Mouse (Mus musculus) kidney, adult 11 months (tissue): ENCODE measurements around the gene Prkar1b.

Experiments used
- DNase-seq: peaks from one replicate; pipeline ENCODE4 v3.0.0; 2022

The Prkar1b gene

DNA sequence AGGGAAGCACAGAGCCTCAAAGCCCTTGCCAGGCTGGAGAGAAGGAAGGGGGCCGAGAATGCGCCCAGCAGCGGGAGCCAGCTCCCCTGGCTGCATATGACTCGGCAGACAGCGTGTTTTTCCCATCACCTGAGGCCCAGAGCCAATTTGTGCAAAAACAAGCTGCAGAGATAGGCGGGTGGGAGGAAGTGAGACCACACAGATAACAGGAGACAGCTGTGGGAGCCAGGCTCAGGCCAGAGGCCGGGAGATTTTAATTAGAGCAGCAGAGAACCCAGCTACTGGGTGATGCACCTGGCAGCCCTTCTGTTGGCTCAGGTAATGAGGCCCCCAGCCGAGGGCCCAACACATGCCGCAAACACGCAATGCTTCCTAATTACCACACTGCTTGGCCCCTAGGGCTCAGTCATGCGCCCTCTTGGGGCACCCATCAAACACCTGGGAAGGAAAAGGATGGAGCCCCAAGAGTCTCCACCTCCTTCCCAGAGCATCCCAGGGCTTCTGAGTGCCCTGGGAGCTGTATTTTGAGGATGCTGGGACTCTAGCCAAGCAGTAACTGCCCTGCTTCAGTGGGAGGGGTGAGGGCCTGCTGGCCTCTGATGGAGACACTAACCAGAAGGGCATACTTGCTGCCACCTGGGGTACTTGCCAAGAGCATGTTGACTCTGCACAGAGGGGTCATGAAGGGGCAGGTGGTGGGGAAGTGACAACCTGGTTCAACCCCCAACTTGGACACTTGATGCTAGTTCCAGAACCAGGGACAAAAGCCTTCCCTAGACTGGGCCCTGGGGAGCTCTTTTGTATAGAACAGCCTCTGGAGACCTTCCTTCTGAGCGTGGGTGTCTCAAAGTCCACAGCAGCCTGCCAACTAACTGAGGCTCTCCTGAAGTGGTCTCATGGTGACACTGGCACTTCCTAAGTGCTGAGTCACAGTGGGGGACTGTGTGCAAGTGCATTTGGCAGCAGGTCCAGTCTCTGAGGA lies 50.5 kb downstream of the Prkar1b start:
- no peak for DNase-seq

DNA sequence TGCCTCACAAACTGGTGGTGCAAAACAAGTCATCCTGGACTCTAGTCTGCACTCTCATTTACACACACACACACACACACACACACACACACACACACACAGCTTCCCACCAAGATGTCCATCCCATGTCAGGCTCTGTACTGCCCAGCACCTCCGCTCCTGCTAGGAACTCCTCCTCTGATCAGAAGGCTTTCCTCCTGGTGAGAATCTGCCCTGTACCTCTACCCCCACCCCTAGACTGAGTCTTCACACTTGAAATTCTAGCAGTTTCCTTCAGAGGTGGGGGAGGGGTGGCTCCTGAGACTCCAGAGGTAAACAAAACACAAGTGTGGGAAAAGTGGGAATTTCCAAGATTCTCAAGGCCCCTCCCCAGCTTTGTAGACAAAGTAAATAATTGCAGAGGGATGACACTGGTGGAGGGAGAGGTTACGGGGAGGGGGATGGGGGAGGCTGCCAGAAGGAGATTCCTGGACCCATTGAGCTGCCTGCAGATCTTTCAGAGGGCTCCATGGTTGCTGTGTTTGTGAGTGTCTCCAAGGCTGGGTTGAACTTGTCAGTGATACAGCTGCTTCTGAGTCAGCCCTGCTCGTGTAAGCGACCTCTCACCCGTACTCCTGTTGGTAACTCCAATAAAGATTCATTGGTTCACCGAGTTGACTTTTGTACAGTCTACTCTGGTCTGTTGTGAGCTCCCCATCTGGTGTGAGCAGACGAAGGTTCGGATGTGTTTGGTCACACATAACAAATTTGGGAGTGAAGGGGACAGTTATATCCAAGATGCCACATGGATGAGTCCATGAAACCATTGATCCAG lies 54.3 kb downstream of the Prkar1b start:
- no peak for DNase-seq

DNA sequence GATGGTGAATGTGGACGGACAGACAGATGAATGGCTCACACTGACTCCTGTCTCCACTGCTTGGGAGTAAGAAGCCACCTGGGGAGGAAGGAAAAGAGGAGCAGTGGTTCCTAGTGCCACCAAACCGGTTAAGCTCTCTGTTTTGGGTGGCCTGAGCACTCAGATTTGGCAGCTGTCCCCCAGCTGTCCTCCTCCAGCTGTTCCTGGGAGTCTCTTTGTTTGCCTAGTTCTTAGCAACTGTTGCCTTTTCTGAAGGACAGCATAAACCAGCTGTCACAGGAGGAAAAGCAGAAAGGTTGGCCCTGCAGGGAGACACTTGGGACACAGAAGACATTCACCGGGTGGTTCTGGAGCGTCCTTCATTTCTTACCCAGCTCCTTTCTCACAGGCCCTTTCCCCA lies 56.3 kb downstream of the Prkar1b start:
- no peak for DNase-seq

DNA sequence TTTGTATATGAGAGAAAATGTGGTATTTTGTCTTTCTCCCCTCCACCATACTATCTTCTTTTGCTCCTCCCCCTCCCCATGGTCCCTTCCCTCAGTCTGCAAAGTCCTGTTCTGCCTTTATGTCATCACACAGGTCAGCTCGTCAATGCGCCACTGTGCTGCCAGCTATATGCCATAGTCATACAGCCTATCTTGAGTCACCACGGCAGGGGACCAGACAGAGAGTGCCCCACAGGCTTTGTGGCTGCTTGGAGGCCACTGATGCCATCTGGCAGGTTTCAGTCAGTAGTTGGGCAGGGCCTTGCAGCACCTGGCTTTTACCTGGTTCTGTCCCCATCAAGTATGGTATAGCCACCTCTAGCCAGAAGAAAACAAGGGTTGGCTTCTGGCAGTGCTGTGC lies 58.1 kb downstream of the Prkar1b start:
- no peak for DNase-seq

DNA sequence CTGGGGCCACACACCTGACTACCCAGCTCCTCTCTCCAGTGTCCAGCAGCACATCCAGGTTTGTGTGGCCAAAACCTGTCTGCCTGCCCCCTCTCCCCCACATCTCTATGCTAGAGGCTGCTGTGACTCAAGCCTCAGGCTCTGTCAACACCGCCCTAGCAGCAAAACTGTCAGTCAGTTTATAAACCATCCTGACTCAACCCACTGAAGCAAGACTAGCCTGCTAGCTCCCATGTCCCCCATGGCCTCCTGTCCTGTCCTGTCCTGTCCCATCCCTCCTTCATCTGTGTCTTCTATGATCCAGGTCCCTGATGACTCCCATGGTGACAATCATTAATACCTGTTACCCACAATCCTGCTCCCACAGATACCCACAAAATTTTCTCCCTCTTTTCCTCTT lies 59.6 kb downstream of the Prkar1b start:
- no peak for DNase-seq

DNA sequence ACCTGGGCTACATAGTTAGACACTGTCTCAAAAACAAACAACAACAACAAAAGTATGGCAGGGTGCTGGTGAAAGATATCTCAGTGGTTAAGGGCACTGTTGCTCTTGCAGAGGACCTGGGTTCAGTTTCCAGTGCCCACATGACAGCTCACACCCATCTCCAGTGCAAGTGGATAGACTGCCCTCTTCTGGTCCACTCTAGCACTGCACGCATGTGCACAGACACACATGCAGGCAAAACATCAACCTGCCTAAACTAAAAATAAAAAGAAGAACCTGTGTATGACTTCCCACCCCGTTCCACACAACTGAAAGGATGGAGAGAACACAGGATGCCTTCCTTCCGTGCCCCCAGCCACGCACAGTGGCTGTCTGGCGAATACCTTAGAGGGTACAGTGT lies 61.6 kb downstream of the Prkar1b start:
- DNase-seq, result no peak

DNA sequence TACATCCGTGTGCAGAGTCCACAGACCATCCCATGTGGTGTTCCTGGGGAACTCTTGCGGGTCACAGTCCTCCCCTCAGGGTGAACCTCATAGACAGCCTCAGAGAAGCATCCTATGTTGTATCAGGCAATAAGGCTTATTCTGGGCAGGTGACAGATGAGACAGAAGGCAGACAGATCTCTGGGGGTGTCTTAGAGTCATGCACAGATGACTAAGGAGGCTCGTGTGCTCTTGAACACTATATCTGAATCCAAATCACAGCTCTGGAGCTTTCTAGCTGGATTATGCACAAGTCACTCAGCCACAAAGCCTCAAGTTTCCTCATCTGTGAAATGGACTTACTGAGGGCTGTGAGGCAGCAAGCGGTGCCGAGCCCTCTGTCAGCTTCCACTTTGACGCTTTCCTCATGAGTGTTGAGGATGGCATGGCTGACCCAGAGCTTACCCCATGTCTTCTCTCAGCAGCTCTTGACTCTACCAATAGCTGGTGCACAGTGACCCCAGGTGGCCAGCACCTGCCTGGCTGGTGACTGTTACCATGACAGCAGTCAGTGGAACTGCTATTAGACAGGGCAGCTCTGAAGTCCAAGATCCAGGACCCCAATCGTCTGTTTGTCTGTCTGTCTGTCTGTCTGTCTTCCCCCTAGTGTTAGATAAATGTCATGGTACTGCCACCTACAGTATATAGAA lies 64.8 kb downstream of the Prkar1b start:
- peak; percentile 65 for DNase-seq

DNA sequence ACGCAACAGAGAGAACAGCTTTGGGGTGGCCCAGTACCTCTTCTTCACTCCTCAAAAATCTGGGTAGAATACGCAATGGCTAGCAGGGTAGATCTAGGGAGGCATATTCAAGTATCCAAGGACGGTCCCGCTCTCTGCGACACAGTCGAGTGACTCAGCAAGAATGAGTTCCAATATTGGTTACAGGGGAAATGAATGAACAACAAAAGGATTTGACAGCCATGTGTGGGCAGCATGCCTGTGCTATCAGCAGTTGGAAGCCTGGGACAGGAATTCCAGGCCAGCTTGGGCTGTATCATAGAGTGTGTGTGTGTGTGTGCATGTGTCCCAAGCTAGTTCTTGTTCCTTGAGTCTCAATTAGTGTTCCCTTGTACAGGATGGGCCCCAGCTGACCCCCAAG lies 65.5 kb downstream of the Prkar1b start:
- no peak for DNase-seq

DNA sequence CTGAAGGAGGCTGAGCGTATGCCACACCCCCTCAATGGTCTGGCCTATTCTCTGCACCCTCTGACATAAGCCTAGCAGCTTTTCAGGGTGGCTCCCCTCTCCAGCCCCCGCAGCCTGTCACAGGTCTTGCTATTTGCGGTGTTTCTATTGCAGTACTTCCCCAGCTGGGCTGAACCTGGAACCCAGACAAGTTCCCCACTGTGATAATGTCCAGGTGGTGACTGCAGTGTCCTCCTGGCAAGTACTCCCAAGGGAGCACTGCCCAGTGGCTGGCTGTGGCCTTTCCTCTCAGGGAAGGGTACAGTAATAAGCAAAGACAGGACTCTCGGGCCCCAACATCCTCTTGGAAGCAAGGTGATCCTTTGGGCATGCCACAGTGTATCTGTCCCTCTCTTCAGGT lies 66.0 kb downstream of the Prkar1b start:
- peak; percentile 10 for DNase-seq

DNA sequence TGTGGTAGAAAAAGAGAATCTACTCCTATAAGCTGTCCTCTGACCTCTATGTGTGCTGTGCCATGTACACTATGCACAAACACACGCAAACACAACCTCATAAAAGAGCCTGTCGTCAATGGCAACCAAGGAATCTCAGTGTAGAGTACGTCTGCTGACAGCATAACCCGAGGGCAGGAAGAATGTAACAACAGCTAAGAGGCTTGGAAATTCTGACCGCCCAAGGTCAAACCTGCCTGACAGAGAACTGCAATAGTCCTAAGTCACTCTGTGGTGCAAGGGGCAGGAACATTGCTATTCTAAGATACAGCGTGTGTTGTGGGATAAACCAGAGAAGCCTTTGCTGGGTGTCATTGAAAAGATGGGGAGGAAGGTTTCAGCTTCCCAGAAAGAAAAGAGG lies 68.4 kb downstream of the Prkar1b start:
- DNase-seq, result peak; percentile 36

DNA sequence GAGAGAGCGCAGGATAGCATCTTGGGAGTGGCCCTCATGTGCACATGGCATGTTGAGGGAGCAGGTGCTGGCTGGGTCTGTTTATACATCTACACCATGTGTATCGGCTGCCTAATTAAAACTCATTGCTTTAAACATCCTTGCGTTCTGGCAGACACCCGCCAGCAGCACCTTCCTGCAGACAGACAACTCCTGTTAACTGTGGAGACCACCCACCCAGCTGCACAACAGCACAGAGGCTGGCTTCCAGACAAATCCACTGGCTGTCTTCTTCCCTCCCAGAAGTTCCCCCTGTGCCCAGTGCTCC lies 71.7 kb downstream of the Prkar1b start:
- DNase-seq, result no peak

DNA sequence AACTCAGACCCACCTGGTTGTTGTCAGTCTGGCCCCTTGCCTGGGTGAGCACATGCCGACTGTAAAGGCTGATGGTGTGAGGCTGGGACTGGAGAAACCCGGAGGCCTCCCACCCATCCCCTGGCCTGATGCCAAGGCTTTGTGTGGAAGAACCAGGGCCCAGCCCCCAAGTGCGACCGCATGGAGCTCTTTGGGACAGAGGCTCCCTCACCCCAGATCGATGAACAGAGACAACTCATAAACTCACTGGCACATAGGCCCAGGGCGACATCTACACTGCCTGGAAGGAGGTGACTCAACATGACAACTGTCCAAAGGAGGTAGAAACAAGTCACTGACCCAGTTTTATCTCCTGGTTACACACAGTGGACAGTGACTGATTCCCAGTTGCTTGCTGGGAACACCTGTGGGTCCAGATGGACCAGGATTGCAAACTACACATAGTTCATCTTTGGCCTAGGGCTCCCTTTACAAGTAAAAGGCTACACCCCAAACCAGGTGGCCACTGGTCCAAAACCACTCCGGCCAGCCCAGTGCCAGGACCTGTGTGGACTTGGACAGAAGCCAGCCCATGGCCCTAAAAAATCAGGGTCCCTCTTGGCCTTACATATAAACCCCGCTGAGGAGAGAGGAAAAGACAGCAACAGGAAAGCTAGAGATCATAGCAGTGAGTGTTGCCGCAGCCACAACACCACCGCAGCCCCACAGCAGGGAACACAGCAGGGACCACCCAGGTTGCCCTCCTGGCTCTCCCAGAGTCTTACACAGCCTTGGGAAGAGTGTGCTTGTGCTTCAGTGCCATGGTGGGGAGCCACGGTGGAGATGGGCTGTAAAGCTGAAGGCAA lies 72.3 kb downstream of the Prkar1b start:
- DNase-seq, result no peak

DNA sequence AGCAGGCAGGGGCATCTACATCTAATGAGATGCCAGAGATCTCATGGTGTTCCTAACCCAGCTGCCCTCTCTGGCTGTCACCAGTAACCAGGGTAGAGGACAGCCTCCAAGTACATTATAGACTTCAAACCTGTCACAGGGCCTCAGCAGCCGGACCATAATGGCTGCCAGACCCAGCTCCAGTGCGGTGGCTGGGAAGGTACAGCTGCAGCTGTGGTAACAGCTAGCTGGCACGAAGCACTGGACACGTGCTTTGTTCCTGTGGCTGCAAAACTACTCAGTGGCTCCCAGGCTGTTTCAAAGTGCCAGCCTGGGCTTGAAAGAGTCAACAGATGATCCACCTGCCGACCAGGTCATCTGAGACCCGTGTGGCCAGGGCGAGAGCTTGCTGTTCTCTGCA lies 73.4 kb downstream of the Prkar1b start:
- DNase-seq, result no peak

DNA sequence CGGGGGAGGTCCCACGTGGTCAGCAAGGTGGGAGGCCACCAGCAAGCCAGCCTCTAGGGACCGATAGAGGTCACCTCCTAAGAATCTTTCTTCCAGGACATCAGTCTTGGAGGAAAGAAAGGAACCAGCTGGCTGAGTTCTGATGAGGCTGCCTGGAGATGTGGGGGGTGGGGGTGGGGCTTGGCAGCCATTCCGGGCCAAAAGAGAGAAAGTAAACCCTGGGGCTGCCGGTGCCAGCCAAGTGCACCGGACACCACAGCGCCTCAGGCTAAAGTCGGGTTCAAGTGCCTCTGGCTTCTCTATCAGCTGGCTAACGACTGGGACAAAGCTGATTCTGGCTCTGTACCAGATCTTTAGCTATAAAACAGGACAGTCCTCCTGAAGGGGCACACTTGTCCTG lies 74.0 kb downstream of the Prkar1b start:
- DNase-seq, result peak; percentile 7

DNA sequence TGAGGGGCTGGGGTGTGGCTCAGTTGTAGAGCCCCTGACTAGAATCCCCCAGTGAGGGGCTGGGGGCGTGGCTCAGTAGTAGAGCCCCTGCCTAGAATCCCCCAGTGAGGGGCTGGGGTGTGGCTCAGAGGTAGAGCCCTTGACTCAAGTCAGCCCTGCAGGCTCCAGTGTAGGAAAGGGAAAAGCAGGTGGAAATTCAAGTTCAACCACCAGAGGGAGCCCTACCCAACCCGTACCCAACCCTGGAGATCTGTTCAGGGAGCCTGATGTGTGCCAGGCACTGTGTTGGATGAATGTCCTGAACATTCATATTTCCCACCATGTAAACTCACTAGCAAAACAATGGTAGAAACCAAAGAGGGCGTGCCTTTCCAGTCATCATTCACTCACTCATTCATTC lies 74.7 kb downstream of the Prkar1b start:
- peak; percentile 59 for DNase-seq

DNA sequence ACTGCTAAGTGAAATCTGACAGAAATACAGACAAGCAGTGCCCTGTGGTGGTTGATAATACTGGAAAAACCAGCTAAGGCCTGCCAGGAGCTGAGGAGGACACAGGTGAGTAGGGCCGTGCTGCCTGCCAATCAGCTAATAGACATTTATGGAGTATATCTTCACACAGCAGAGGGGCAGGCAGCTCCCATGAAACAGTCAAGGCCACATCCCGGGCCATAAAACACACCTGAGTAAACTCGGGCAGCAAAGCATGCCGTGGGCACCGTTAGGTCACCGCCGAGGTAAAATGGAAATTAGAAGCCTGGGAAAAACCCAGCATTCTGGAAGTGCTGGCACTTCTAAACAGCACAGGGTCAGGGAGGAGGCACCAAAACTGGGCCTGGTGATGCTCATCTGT lies 75.8 kb downstream of the Prkar1b start:
- DNase-seq, result peak; percentile 67

DNA sequence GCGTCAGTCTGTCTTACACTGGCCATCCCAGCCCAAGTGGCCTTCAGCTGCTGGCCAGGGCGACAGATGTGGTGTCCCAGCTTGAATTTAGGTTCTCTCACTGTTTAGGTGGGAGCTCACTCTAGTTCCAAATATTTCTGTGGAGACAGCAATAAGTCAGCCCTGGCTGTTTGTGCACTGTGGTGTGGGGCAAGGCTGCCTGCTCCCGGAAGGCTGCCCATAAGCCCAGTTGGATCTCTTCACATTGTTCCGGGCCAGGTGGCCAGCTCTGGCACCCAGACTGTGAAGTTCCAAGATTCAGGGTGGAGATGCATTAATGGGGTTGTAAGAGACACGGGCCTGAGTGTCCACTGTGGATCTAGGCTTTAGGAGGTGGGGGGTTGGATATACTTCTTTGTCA lies 76.9 kb downstream of the Prkar1b start:
- DNase-seq, result no peak

DNA sequence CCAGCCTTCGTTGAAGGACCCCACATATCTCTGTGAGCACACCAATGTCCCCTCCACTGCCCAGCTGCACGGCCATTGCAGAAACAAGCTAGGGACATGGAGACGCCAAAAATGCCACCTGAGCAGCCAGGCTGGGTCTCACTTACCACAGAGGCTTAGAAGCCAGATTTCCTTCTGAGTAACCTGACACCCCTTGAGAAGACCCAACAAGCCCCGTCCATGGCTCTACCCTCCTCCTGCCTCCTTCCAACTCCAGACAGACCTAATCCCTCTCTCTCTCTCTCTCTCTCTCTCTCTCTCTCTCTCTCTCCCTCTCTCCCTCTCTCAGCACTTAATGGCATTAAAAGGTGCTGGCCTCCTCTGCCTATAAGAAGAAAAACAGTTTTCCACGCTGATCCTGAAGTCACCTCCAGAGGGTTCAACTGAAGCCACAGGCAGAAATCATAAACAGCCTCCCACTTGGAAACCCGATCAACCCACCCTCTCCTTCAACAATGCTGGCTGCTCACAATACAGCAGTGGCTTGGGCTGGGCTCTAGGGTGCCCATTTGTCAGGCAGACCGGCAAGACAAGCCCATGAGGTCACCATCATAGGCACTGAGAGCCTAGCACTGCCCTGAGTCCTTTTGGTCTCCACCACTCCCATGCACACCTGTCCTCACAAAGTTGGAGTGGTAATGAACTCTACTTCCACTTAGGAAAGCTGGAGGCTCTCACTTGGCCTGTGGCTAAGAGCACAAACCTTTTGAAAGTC lies 82.8 kb downstream of the Prkar1b start:
- no peak for DNase-seq

DNA sequence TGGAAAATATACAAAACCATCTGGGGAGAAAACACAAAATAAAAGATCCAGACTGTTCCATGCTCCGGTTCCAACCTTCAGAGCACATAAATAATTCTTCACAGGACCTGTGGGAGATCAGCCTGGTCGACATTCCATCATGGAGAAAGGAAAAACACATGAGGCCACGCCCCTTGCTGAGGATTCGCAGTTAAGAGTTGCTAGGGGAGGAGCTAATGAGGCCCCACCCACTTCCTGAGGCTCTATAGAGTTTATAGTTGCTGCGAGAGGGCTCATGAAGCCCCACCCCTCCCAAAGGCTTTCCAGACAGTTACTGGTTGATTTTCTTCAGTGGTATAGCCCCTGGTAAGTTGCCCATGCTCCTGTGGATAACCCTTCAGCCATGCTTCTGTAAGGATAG lies 85.2 kb downstream of the Prkar1b start:
- DNase-seq, result no peak

DNA sequence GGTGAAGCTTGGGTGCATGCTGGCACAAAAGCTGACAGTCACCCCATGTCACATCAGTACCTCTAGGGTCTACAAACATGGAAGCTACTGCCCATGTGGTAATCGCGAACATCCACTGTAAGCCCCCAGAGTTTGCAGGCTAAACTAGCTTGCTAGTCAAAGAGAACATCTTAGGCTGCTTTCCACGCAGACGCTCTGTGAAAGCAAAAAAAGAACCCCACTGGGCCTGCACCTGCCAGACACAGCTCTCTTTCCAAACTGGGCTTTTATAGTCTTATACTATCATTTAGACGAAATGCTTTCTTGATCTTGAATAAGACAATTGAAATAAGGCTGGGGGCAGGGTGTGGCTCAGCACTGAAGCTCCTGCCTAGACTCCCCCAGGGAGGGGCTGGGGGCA lies 88.1 kb downstream of the Prkar1b start:
- DNase-seq, result no peak

DNA sequence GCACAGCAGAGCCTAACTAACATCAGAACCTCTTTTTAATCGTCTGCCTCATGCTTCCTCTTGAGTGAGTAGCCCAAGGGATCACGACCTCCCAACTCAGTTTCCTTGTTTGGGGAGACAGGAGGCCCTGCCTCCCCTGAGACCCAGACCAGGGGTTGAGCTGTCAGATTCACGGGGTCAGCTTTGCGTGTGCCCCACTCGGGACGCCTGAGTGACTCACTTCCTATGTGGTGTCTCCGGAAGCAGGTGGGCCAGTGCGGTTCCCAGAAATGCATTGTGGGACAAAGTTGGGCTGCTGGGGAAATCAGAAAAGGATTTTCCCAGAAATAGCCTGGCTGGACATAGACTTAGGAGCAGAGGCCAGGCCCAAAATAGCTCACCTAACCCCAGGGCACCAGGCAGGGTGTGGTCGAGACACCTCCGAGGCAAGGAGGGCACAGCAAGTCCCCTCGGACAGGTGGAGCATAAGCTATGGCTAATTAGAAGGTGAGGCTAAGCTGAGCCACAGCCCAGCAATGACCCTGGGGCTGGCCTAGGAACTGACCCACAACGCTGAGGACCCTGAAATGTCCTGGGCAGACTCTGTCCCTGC lies 89.2 kb downstream of the Prkar1b start:
- no peak for DNase-seq

DNA sequence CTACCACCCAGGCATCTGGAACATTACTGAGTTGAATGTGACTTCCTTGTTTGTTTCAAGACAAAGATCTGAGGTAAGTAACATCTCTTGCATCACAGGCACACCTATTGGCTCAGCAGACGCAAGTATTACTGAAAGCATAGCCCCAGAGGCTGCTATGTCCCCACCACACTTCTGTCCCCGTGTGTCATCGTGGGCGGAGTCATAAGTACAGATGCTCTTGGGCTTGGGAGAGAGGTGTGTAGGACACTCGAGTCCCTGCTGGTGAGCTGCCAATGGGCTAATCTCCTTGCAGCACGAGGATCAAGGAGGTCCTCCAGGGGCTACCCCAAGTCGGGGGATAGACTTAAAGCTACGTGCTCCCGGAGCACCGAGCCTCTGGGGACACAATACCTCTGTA lies 96.6 kb downstream of the Prkar1b start:
- no peak for DNase-seq
